9 mouse cellular contexts compared by ENCODE assay signal in the genomic region with DNA sequence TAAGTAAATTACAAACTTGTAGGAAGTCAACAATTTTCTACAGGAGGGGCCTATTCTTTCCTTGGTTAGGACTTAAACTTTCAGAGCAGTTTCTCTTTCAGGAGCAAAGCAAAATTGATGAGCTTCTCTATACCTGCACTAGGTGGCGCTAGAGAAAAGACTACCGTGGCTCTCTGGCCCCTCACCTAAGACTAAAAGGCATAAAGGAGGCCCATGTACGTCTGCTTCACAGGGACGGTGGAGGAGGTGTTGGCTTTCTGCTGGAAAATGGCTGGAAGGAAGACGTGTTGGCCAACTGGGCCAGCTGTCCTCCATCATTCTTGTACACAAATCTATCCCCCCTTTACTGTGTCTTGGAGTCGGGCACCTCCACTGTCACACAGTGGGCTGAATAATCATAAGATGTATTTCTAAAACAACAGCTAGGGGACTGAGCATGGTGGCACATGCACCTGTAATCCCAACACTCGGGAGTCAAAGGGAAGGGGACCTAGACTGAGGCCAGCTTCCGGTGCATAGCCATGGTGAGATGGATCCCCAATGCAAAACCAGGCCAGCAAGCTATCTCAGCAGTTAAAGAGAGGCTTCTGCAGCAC. TPM values are rescaled to one million over a fixed set of nuclear protein-coding genes. Genes with fewer than 3 reads are reported as not detected.
DNase-seq lines count a peak whose midpoint lies in the region; ATAC-seq and TF ChIP-seq lines count a peak whose summit lies in the region.
"Had no signal": no experiment of that assay in that cellular context is flagged by ENCODE, and none has a peak within 500 bp of the region (broad histone marks: within the 10 kb centered on the region; RNA-seq: fewer than 3 reads in every experiment).

No protein-coding gene starts in this region.

- 41% methylated on average over 8 of the region's 8 CpGs for WGBS in neural tube, embryonic 14.5 days

- H3K9me3 ChIP-seq in neural tube, embryonic 14.5 days (ENCODE audit: control insufficient read depth, low read length): no peaks in the 10 kb centered on the region
- H3K9me3 ChIP-seq: limb, embryonic 15.5 days had no signal

- DNase-seq in gastrocnemius, adult 18-20 months (ENCODE audit: low spot score): peak; percentile 44
- DNase-seq in gastrocnemius, postnatal 14 days: no peak
- peak; percentile 10 to 26 for DNase-seq in right cerebral cortex, adult 2 months (ENCODE audit: low spot score in 2 of 2)
- no peak for DNase-seq in right cerebral cortex, postnatal 4 days
- DNase-seq in induced T-regulatory cell, adult 2 months (ENCODE audit: low read depth): peak; percentile 78
- DNase-seq in right cerebral cortex, postnatal 25 days: no peak

- TF ChIP-seq CTCF in cortical plate, adult 2 months (IDR thresholded peaks at IDR 0.05; ENCODE audit: extremely low read depth, insufficient read depth, low read length): peak; percentile 60

- peaks cover 2% of the 10 kb centered on the region; the same call in 1 of the 2 replicates for H3K4me1 ChIP-seq in cortical plate, adult 2 months (ENCODE audit: control insufficient read depth, insufficient read depth, low read length)
- no peaks in the 10 kb centered on the region for H3K4me1 ChIP-seq in neural tube, embryonic 14.5 days (ENCODE audit: control insufficient read depth, insufficient read depth, low read length)

- 0 out of 2 replicates have a peak, but pooled peaks have one; percentile 44 for ATAC-seq in neural tube, embryonic 14.5 days (ENCODE audit: low read depth)

- no peak overlapping the region for H3K9ac ChIP-seq in neural tube, embryonic 14.5 days (replicated peaks; ENCODE audit: low read depth, low read length)
- H3K9ac ChIP-seq: limb, embryonic 15.5 days had no signal

- no peaks in the 10 kb centered on the region for H3K27me3 ChIP-seq in neural tube, embryonic 14.5 days (ENCODE audit: control insufficient read depth, insufficient read depth, low read length)
- H3K27me3 ChIP-seq: limb, embryonic 15.5 days had no signal

- intact Hi-C loops in gastrocnemius, postnatal 14 days (cut with DNase I; ENCODE audit: low total_unique reads): loop anchor here (5.0 kb wide), 1 partner anchor 455 kb away; no protein-coding TSS in a partner anchor

- no peak overlapping the region for H3K27ac ChIP-seq in cortical plate, adult 2 months (ENCODE audit: insufficient read depth, low read length)
- H3K27ac ChIP-seq in neural tube, embryonic 14.5 days (ENCODE audit: low read depth, low read length): no peak overlapping the region
- H3K27ac ChIP-seq: limb, embryonic 15.5 days had no signal

- no peak for TF ChIP-seq POLR2A in cortical plate, adult 2 months (IDR thresholded peaks at IDR 0.05; ENCODE audit: extremely low read depth, insufficient read depth, low read length)

- H3K4me3 ChIP-seq in cortical plate, adult 2 months (ENCODE audit: insufficient read depth, low read length): no peak overlapping the region
- H3K4me3 ChIP-seq in neural tube, embryonic 14.5 days (ENCODE audit: low read depth, low read length): no peak overlapping the region
- H3K4me3 ChIP-seq: limb, embryonic 15.5 days had no signal

- no peak overlapping the region for H3K4me2 ChIP-seq in neural tube, embryonic 14.5 days (ENCODE audit: low read depth, low read length)
- H3K4me2 ChIP-seq: limb, embryonic 15.5 days had no signal

- no peaks in the 10 kb centered on the region for H3K36me3 ChIP-seq in neural tube, embryonic 14.5 days (ENCODE audit: control insufficient read depth, insufficient read depth, low read length)
- H3K36me3 ChIP-seq: limb, embryonic 15.5 days had no signal

RNA-seq across cellular contexts. Expression of gene Phxr2, which starts 36.0 kb away (rescaled TPM):
- not detected for total RNA-seq in gastrocnemius, adult 18-20 months (2021)
- total RNA-seq in gastrocnemius, postnatal 14 days (2021): not detected
- polyA plus RNA-seq in cortical plate, adult 2 months (2012; rRNA removed): not detected in 2 replicates
- not detected in 2 replicates for polyA plus RNA-seq in neural tube, embryonic 14.5 days (2014; fragmentation: Nextera tagmentation; extraction: Ambion mirVana)
- polyA plus RNA-seq: limb, embryonic 15.5 days had no signal

RNA-seq across cellular contexts. Expression of gene Galnt4, which starts 54.1 kb away (rescaled TPM):
- 1 to 10 TPM in 1 of 2 experiments, under 1 TPM in 1; 0.87 to 1.3 TPM for total RNA-seq in gastrocnemius, adult 18-20 months (2021)
- total RNA-seq in gastrocnemius, postnatal 14 days (2021): 1 to 10 TPM; 3.0 to 3.5 TPM
- polyA plus RNA-seq in cortical plate, adult 2 months (2012; rRNA removed): 1.2 and 1.3 TPM in 2 replicates
- polyA plus RNA-seq in neural tube, embryonic 14.5 days (2014; fragmentation: Nextera tagmentation; extraction: Ambion mirVana): 2.9 and 4.2 TPM in 2 replicates

RNA-seq across cellular contexts. Expression of gene Poc1b, which starts 55.2 kb away (rescaled TPM):
- 1 to 10 TPM; 2.8 to 4.1 TPM for total RNA-seq in gastrocnemius, adult 18-20 months (2021)
- 1 to 10 TPM; 3.2 to 4.8 TPM for total RNA-seq in gastrocnemius, postnatal 14 days (2021)
- polyA plus RNA-seq in cortical plate, adult 2 months (2012; rRNA removed): 9.1 and 11.2 TPM in 2 replicates
- 13.8 and 15.7 TPM in 2 replicates for polyA plus RNA-seq in neural tube, embryonic 14.5 days (2014; fragmentation: Nextera tagmentation; extraction: Ambion mirVana)

Comparison
In these comparisons a context has a peak if more than half of its experiments do, and no peak if none do; other contexts are left out.
1. DNase-seq: peak in gastrocnemius, adult 18-20 months (single experiment), right cerebral cortex, adult 2 months (2 of 2) and induced T-regulatory cell, adult 2 months (single experiment); none in gastrocnemius, postnatal 14 days (single experiment), right cerebral cortex, postnatal 4 days (single experiment) and right cerebral cortex, postnatal 25 days (single experiment).